Mouse (Mus musculus) adrenal gland, postnatal 14 days (tissue): Measurements from ENCODE around the gene Napa. TPM values are rescaled to one million over a fixed set of nuclear protein-coding genes. Genes with fewer than 3 reads are reported as not detected.
A peak's percentile ranks its signal among the peaks of the same experiment; 100 is the strongest.

Experiments
- DNase-seq: peaks from one replicate; pipeline ENCODE4 v3.0.0; 2021; ENCODE audit warnings: mixed read lengths
- total RNA-seq: library from RNA; stranded (reverse); gene quantifications from 2 replicates; pipeline ENCODE4 v1.2.3, GENCODE M21; 2021

Napa gene
- total RNA-seq, 1 experiment from 2014 or later, result 128 TPM

GRCm38 (mm10) chr7:16094592-16094991 lies 3.7 kb upstream of the Napa start:
- no peak for DNase-seq

GRCm38 (mm10) chr7:16099901-16100300 lies 1.6 kb downstream of the Napa start:
- DNase-seq, result no peak

DNA sequence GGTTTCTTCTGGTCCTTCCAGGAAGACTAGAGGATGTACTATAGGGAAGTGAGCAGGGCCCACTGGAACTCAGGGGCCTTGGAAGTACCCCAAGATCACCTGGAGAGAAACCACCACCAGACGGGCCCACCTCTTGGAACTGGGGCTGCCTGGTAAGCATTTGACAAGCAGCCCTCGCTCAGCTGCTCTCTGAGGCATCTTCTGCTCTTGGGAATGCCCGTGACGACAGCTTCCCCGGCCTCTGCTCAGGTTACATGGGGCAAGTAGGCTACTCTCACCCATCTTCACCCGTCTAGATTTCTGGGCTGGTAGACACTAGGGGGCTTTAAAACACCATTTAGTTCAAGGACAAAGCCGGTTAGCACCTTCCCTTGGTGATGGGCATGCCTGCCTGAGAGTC lies 2.8 kb downstream of the Napa start:
- no peak for DNase-seq

- no peak for DNase-seq
Observed at GRCm38 (mm10) chr7:16101726-16102475, 3.6 kb downstream of the Napa start.

- no peak for DNase-seq
Observed at GRCm38 (mm10) chr7:16102686-16103226, 4.5 kb downstream of the Napa start.

DNA sequence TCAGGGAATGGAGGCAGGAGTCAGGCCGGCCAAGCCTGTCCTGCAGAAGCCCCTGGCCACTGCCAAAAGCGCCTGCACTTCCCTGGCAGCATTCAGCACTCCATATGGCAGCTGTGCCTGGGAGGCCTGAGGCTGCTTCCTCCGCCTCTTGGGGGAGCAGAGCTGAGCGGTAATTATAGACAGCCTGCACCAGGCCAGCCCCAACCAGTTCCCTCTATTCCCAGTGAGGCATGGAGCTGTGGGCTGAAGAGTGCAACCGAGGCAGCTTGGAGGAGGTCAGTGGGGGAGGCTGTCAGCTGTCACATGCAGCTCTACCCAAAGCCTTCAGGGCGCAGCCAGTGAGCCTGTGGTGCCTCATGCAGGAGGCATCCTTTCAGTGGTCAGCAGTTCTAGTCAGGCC lies 5.5 kb downstream of the Napa start:
- no peak for DNase-seq

GRCm38 (mm10) chr7:16104611-16105388 lies 6.5 kb downstream of the Napa start:
- no peak for DNase-seq

GRCm38 (mm10) chr7:16108886-16109542 lies 10.8 kb downstream of the Napa start:
- no peak for DNase-seq

GRCm38 (mm10) chr7:16110158-16110557 lies 11.9 kb downstream of the Napa start:
- DNase-seq, result no peak

DNA sequence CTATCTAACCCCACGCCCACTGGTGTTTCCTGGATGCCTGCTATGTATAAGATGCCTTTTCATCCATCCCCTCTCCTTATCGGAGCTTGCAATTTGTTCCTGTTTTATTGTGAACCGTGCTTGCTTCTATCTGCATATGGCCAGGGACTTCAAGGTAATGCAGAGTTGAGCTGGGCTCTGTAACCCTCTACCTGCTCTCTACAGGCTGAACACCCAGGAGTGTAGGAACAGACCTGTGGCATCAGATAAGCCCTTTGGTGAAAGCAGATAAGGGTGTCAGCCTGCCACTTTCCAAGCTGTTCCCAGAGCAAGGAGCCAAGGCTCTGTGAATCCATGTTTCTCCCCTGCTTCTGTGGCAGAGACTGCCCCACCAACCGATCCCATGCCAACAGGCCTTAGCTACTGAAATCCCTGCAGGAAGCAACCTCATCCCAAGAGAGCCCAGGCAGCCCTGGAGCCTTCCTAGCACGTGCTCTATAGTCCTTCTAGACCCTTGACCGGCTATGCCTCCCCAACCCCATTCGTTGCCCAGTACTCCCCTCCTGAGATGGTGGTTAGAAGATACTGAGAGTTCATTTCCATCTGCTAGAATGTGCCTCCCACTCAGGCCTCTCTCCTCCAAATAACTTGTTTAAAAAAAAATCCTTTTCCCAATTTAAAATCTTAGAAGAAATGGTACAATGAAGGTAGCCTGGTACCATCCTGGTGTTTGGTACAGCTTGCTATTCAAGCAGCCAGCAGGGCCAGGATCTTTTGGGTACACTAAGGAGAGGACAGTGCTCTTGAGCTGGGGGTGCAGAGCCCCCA lies 13.2 kb downstream of the Napa start:
- no peak for DNase-seq

DNA sequence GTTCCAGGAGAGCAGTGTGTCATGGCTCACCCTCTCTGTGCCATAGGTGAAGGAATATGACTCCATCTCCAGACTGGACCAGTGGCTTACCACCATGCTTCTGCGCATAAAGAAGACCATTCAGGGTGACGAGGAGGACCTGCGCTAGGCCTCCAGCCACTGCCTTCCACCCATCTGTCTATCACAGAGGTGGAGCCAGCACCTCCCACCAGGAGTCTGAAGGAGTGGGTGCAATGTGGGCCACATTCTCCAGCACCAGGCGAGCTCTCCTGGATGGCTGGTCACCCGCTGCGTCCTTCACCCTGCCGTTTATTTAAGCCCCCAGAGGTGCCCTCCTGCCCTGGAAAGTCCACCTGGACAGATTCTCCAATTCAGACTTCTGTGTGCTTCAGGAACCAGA lies 18.2 kb downstream of the Napa start:
- DNase-seq, result no peak

DNA sequence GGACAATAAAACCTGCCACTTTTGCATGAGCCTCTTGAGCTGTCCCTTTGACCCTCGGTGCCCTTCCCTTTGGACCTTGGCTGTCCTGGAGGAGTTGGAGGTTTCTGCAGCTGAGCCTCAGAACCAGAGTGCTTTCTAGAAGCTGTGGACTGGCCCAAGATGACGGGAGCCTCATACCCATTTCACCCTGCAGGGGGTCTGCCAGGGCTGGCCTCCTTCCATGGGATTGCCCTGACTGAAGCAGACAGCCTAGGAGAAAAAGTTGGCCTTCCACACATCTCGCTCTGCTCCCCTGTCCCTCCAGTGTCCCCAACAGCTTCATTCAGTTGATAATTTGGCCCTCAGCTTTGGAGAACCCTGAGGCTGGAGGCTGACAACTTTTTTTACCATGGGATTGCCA lies 18.8 kb downstream of the Napa start:
- DNase-seq, result no peak

DNA sequence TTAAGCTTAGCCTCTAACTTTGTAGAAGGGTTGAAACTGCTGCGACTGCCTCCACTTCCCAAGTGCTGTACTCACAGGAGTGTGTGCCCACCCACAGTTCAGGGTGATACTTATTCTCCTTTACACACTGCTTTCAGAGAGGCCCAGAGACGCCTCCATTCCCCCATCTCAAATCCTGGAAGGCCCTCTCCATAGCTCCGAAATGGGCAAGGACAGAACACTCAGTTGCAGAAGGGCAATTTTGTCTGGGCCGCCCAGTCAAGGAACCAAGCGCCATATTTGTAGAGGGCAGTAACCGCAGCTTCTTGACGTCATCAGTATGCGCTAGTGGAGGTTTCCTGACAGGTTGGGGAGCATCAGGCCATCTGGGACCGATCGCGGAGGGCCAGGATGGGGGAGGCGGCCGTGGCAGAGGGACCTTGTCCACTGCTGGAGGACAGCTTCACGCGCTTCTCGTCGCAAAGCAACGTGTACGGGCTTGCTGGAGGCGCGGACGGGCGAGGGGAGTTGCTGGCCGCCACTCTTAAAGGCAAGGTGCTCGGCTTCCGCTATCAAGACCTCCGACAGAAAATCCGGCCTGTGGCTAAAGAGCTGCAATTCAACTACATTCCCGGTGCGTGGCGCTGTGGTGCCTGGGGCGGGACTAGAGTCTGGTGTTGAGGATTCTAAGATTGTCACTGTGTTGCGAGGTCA lies 21.5 kb downstream of the Napa start, which contains the start of gene Kptn:
Kptn (plus strand) TSS at position 327 of the 693 bp plus-strand sequence.
- peak; percentile 95 for DNase-seq

DNA sequence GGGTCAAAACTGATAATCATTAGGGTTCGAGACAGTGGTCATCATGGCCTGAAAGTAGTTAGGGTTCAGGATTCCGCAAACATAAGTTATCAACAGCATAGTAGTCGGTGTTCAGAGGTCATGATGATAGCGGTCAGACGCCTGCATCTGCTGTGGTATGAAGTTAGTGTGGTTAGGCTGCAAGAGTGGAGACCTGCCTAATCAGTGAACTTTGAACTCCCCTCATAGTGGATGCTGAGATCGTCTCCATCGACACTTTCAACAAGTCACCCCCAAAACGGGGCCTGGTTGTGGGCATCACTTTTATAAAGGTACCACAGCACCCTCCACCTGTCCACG lies 22.0 kb downstream of the Napa start:
- no peak for DNase-seq

- no peak for DNase-seq
Observed at GRCm38 (mm10) chr7:16125829-16126228, 27.6 kb downstream of the Napa start.

- no peak for DNase-seq
Observed at GRCm38 (mm10) chr7:16128344-16128743, 30.1 kb downstream of the Napa start.

DNA sequence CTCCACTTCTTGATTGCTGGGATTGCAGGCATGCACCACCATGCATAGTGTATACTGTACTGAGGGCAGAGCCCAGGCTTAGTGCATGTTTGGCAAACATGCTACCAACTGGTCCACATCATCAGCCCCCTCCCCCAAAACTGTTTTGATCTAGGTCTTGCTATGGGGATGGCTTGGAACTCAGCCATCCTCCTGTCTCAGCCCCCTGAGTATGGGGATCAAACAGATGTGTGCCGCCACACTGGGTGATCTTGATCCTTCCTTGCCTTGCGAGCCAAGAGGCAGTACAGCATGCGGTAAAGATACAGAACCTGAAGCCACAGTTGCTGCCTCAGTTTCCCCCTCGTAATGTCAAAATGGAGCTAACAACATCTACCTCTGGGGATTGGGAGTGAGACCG lies 30.6 kb downstream of the Napa start:
- DNase-seq, result no peak

- peak; percentile 85 for DNase-seq
Observed at GRCm38 (mm10) chr7:16129421-16129845, 31.2 kb downstream of the Napa start, which contains the start of gene Slc8a2. Gene Slc8a2, plus strand, starts transcription at chr7:16129826.

GRCm38 (mm10) chr7:16129846-16130691 lies 31.8 kb downstream of the Napa start:
- DNase-seq, result peak; percentile 47

DNA sequence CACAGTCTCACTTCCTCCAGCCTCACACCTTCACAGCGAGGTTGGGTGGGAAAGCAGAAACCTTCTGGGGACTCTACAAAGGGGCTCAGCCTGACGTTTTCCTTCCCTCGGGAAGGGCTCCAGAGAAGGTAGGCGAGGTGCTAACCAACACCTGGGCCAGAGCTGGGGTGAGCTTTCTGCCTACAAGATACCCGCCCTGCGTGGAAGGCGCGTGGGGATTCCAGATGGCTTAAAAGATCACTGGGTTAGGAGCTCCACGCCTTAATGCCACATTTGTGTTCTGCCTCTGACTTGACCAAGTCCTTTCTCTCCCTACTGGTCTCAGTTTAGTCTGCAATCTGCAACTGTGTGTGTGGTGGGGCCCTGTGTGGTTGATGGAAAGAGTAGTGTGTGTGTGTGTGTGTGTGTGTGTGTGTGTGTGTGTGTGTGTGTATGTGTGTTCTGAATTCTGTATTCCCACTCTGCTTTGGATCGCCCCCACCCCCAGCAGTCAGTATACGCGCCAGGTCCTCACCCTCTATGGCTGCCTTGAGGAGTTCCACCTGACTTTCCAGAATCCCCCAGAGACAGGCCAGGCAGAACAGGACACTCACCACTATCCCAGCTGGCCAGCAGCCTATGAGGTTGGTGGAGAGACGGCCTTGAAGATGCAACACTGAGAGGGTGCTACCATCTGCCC lies 32.8 kb downstream of the Napa start:
- no peak for DNase-seq
